Mouse (Mus musculus) duodenum, adult 2 months (tissue): ENCODE measurements around the gene Krtap19-2. TPM values are rescaled to one million over a fixed set of nuclear protein-coding genes. Genes with fewer than 3 reads are reported as not detected.

Experiments used
- polyA plus RNA-seq: library from polyadenylated mRNA; depleted of rRNA; stranded (reverse); fragments of >200 nt; gene quantifications from 2 replicates; pipeline ENCODE4 v1.2.3, GENCODE M21; 2012; ENCODE audit warnings: low replicate concordance; rRNA removed

Gene Krtap19-2
- not detected in 2 replicates for polyA plus RNA-seq

DNA sequence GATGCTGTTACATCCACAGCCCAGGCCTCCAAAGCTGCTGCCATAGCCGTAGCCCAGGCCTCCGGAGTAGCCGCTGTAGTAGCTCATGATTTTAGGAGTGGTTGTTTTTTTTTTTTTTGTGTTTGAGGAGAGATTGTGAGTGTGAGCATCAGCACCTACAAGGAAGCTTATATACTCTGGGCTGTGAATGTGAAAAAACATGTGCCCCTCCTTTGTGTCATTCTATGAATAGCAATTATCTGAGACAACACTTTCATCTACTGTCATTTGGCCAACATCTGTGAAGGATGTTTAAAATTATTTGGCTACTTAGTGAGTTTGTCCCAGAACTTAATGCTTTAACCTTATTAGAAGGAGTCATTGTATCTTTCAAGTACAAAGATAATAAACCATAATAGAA, at the start of gene Krtap19-2:
Gene Krtap19-2, minus strand, starts transcription at position 101 of the 400 bp plus-strand sequence.

GRCm38 (mm10) chr16:88896357-88896756, 22.3 kb upstream of the Krtap19-2 start, which contains the start of gene Krtap19-5:
Gene Krtap19-5, minus strand, starts transcription at chr16:88896457.

GRCm38 (mm10) chr16:88884989-88885388, 10.9 kb upstream of the Krtap19-2 start, which contains the start of gene Krtap19-4:
Gene Krtap19-4, minus strand, starts transcription at chr16:88885089.

DNA sequence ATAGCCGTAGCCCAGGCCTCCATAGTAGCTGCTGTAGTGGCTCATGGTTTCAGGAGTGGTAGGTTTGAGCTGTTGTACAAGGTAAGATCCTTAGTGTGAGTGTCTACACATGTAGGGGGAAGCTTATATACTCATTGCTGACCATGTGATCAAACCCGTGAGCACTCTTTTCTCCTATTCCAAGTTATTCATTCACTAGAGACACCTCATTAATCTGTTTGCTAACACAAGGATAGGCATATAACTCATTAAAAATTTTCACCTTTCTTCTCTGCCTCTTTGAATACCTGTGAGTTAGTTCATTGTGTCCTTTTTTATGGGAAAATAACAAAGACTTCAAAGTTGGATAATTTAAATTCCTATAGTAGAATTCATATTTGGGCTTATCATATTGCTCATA, 3.9 kb upstream of the Krtap19-2 start, which contains the start of gene Krtap19-3:
Gene Krtap19-3, minus strand, starts transcription at position 101 of the 400 bp plus-strand sequence.

GRCm38 (mm10) chr16:88869311-88869710, 4.8 kb downstream of the Krtap19-2 start, which contains the start of gene Krtap19-1:
Gene Krtap19-1, minus strand, starts transcription at chr16:88869411.

DNA sequence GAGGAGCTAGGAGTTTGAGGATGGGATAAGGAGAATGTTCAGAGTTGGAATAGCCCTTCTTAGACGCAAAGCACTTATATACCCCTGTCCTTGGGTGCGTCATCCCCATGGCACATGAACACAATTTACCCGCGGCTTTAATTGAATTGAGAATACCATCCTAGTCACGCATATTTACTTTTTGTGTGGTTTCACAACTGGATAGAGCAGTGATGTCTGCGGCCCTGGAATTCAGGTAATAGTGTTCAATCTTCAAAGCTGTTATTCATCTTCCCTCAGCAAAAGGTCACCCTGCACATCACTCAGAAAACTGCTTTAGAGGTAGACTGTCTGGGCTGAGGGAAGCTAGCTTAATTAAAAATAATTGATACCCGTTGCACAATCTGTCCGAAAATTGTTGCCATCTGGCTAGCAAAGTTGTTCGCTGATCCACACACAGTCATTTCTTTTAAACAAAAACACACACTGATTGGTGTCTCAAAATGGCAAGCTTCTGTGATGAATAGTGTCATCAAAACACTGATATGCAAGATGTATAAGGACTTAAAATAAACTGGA, 47.9 kb downstream of the Krtap19-2 start, which contains the start of gene Krtap14:
Gene Krtap14, minus strand, starts transcription at position 51 of the 558 bp plus-strand sequence.

Other genes starting within 250 kb of the Krtap19-2 start
- gene 2310079G19Rik, start 246.6 kb downstream of the Krtap19-2 start, polyA plus RNA-seq = not detected in 2 replicates
- gene Krtap26-1, start 226.5 kb downstream of the Krtap19-2 start, polyA plus RNA-seq = not detected in 2 replicates
- not detected in 2 replicates for gene Krtap27-1, start 202.6 kb downstream of the Krtap19-2 start, polyA plus RNA-seq
- not detected in 2 replicates for gene 2310061N02Rik, start 166.3 kb downstream of the Krtap19-2 start, polyA plus RNA-seq
- gene Krtap13-1, start 145.4 kb downstream of the Krtap19-2 start, polyA plus RNA-seq = not detected in 2 replicates
- gene Krtap13, start 122.6 kb downstream of the Krtap19-2 start, polyA plus RNA-seq = not detected in 2 replicates
- not detected in 2 replicates for gene 2310034C09Rik, start 115.4 kb downstream of the Krtap19-2 start, polyA plus RNA-seq
- gene 2310057N15Rik, start 100.1 kb downstream of the Krtap19-2 start, polyA plus RNA-seq = not detected in 2 replicates
- not detected in 2 replicates for gene Gm5965, start 96.4 kb downstream of the Krtap19-2 start, polyA plus RNA-seq
- not detected in 2 replicates for gene Gm20741, start 62.0 kb downstream of the Krtap19-2 start, polyA plus RNA-seq
- gene Krtap15, start 54.1 kb downstream of the Krtap19-2 start, polyA plus RNA-seq = not detected in 2 replicates
- gene Krtap14, start 48.1 kb downstream of the Krtap19-2 start, polyA plus RNA-seq = not detected in 2 replicates
- gene Krtap19-1, start 4.9 kb downstream of the Krtap19-2 start, polyA plus RNA-seq = not detected in 2 replicates
- not detected in 2 replicates for gene Krtap19-3, start 3.8 kb upstream of the Krtap19-2 start, polyA plus RNA-seq
- not detected in 2 replicates for gene Krtap19-4, start 10.8 kb upstream of the Krtap19-2 start, polyA plus RNA-seq
- not detected in 2 replicates for gene Krtap19-5, start 22.2 kb upstream of the Krtap19-2 start, polyA plus RNA-seq
- not detected in 2 replicates for gene Krtap19-9b, start 58.0 kb upstream of the Krtap19-2 start, polyA plus RNA-seq
- not detected in 2 replicates for gene Krtap16-3, start 88.6 kb upstream of the Krtap19-2 start, polyA plus RNA-seq
- gene Krtap22-2, start 136.5 kb upstream of the Krtap19-2 start, polyA plus RNA-seq = not detected in 2 replicates
- gene Gm10229, start 141.0 kb upstream of the Krtap19-2 start, polyA plus RNA-seq = not detected in 2 replicates
- gene Krtap6-1, start 157.4 kb upstream of the Krtap19-2 start, polyA plus RNA-seq = not detected in 2 replicates
- not detected in 2 replicates for gene Gm10228, start 167.2 kb upstream of the Krtap19-2 start, polyA plus RNA-seq
- gene Krtap6-5, start 173.6 kb upstream of the Krtap19-2 start, polyA plus RNA-seq = not detected in 2 replicates
- not detected in 2 replicates for gene 1110025L11Rik, start 189.7 kb upstream of the Krtap19-2 start, polyA plus RNA-seq
- gene Krtap6-3, start 209.7 kb upstream of the Krtap19-2 start, polyA plus RNA-seq = not detected in 2 replicates